Mouse (Mus musculus): ENCODE measurements around the gene Pecr. TPM values are rescaled to one million over a fixed set of nuclear protein-coding genes. Genes with fewer than 3 reads are reported as not detected.

Gene Pecr
- total and polyA plus RNA-seq, 3 experiments: 17.6 to 24.8 (median 21.3) TPM

GRCm38 (mm10) chr1:72243656-72244316 lies 40.3 kb downstream of the Pecr start:
- Histone ChIP-seq H3K9me3 (replicated peaks; ENCODE audit: low read length) (no peaks in the 10 kb centered on the region), H3K27me3 (replicated peaks) (no peaks in the 10 kb centered on the region), H3K4me2 (ENCODE audit: insufficient read depth, low read depth, poor library complexity, severe bottlenecking) (peak overlapping the region; percentile 57; the same call in 1 of the 2 replicates), H3K79me2 (replicated peaks; ENCODE audit: control insufficient read depth, extremely low read depth, insufficient read depth, poor library complexity, severe bottlenecking) (no peaks in the 10 kb centered on the region), H3K4me1 (ENCODE audit: control insufficient read depth in 1 of 2, insufficient read depth in 2 of 2) (peaks cover 3 to 21% of the 10 kb centered on the region in 2 experiments; a peak in 2 of 4 replicates), H3K9ac (ENCODE audit: insufficient read depth, low read depth) (peak overlapping the region; percentile 27), H3K4me3 (replicated peaks in 1 of 3; ENCODE audit: low read depth in 2 of 3, low read length in 2 of 3, poor library complexity in 1 of 3) (peak overlapping the region; percentile 18 to 49 (median 42)), H3K36me3 (replicated peaks in 1 of 2; ENCODE audit: control insufficient read depth in 1 of 2, insufficient read depth in 1 of 2, low read length in 1 of 2) (no peaks in the 10 kb centered on the region), H3K27ac (ENCODE audit: insufficient read depth, low read depth) (peak overlapping the region; percentile 89)
- TF ChIP-seq MAZ (IDR thresholded peaks at IDR 0.05; ENCODE audit: low read depth, low read length) (no peak), MXI1 (IDR thresholded peaks at IDR 0.05; ENCODE audit: low read depth, low read length) (peak; percentile 72), IRF4 (IDR thresholded peaks at IDR 0.05; ENCODE audit: low read depth, low read length) (no peak; the same call in 1 of the 2 replicates), GABPA (IDR thresholded peaks at IDR 0.05; ENCODE audit: insufficient replicate concordance, low read depth, low read length) (no peak; the same call in 1 of the 2 replicates), EP300 (IDR thresholded peaks at IDR 0.05; ENCODE audit: low read length) (no peak; the same call in 1 of the 2 replicates), JUND (conservative IDR thresholded peaks at IDR 0.05; ENCODE audit: low read depth, low read length) (no peak), POLR2AphosphoS2 (IDR thresholded peaks at IDR 0.05; ENCODE audit: low read depth, low read length) (no peak), RCOR1 (conservative IDR thresholded peaks at IDR 0.05; ENCODE audit: low read depth, low read length) (no peak), ZNF384 (IDR thresholded peaks at IDR 0.05; ENCODE audit: low read depth, low read length) (no peak), TCF12 (IDR thresholded peaks at IDR 0.05; ENCODE audit: low read depth, low read length) (peak; percentile 91), KAT2A (IDR thresholded peaks at IDR 0.05; ENCODE audit: insufficient replicate concordance, low read length) (no peak), USF2 (conservative IDR thresholded peaks at IDR 0.05; ENCODE audit: low read depth, low read length) (no peak; the same call in 1 of the 2 replicates), ETS1 (conservative IDR thresholded peaks at IDR 0.05; ENCODE audit: low read depth, low read length) (no peak), USF1 (IDR thresholded peaks at IDR 0.05; ENCODE audit: low read depth, low read length) (no peak), SMC3 (IDR thresholded peaks at IDR 0.05; ENCODE audit: low read depth, low read length) (peak; percentile 11; the same call in 1 of the 2 replicates), NRF1 (IDR thresholded peaks at IDR 0.05; ENCODE audit: low read depth, low read length) (peak; percentile 59), E2F4 (IDR thresholded peaks at IDR 0.05; ENCODE audit: insufficient replicate concordance, low read depth, low read length) (no peak), ZMIZ1 (IDR thresholded peaks at IDR 0.05; ENCODE audit: low read depth, low read length) (no peak), RAD21 (IDR thresholded peaks at IDR 0.05; ENCODE audit: low read depth, low read length) (no peak; the same call in 1 of the 2 replicates), ZC3H11A (IDR thresholded peaks at IDR 0.05; ENCODE audit: low read depth, low read length) (no peak), POLR2A (IDR thresholded peaks at IDR 0.05; ENCODE audit: low read depth, low read length) (peak; percentile 97), MAFK (IDR thresholded peaks at IDR 0.05; ENCODE audit: insufficient replicate concordance, low read length) (no peak), SIN3A (IDR thresholded peaks at IDR 0.05; ENCODE audit: low read length) (peak; percentile 79; the same call in 1 of the 2 replicates), ELF1 (IDR thresholded peaks at IDR 0.05; ENCODE audit: low read depth, low read length) (peak; percentile 44; the same call in 1 of the 2 replicates), CHD2 (IDR thresholded peaks at IDR 0.05; ENCODE audit: low read length) (peak; percentile 63; the same call in 1 of the 2 replicates), MEF2A (IDR thresholded peaks at IDR 0.05; ENCODE audit: borderline replicate concordance, low read depth, low read length) (peak; percentile 68), CTCF (conservative IDR thresholded peaks at IDR 0.05 in 1 of 2, IDR thresholded peaks at IDR 0.05 in 1 of 2; ENCODE audit: low read depth in 2 of 2, low read length in 2 of 2) (no peak), MYC (IDR thresholded peaks at IDR 0.05; ENCODE audit: low read depth, low read length) (peak; percentile 75), HCFC1 (IDR thresholded peaks at IDR 0.05; ENCODE audit: low read depth, low read length) (no peak), NELFE (IDR thresholded peaks at IDR 0.05; ENCODE audit: low read depth, low read length) (no peak), PAX5 (IDR thresholded peaks at IDR 0.05; ENCODE audit: low read length) (no peak), JUN (IDR thresholded peaks at IDR 0.05; ENCODE audit: insufficient read depth, low read depth, low read length) (peak; percentile 31; the same call in 1 of the 2 replicates), ZKSCAN1 (IDR thresholded peaks at IDR 0.05; ENCODE audit: borderline replicate concordance, low read depth, low read length) (no peak), MAX (IDR thresholded peaks at IDR 0.05; ENCODE audit: low read length) (peak; percentile 77; the same call in 1 of the 2 replicates), CHD1 (IDR thresholded peaks at IDR 0.05; ENCODE audit: low read depth, low read length) (no peak), BHLHE40 (IDR thresholded peaks at IDR 0.05; ENCODE audit: low read depth, low read length) (peak; percentile 82), TBP (conservative IDR thresholded peaks at IDR 0.05; ENCODE audit: low read depth, low read length) (peak; percentile 98), UBTF (IDR thresholded peaks at IDR 0.05; ENCODE audit: low read depth, low read length) (no peak)
- in situ Hi-C loops (cut with MboI; ENCODE audit: low pct_ligation_motif_present, low pct_unique_long_range_greater_than_20kb, low sequenced_read_pairs): no loop called here
- dilution Hi-C loops (cut with MboI; ENCODE audit: extremely low pct_ligation_motif_present, extremely low pct_unique_long_range_greater_than_20kb, low sequenced_read_pairs): no loop called here
- peak; percentile 97 for DNase-seq (ENCODE audit: extremely low read depth)

All from CH12.LX (cell line).